Mouse (Mus musculus): ENCODE measurements around the gene Grpel1.

GRCm38 (mm10) chr5:36493919-36494318 lies 29.1 kb downstream of the Grpel1 start:
- no peak for TF ChIP-seq GATA1 (IDR thresholded peaks at IDR 0.05; ENCODE audit: borderline replicate concordance, low read length)
- no peak for TF ChIP-seq FLI1 (IDR thresholded peaks at IDR 0.05; ENCODE audit: low read length)
